Mouse (Mus musculus) liver, embryonic 15.5 days (tissue): ENCODE measurements around the gene Htr3b. TPM values are rescaled to one million over a fixed set of nuclear protein-coding genes. Genes with fewer than 3 reads are reported as not detected.
A peak's percentile ranks its signal among the peaks of the same experiment; 100 is the strongest.
"Not testable (repeated sequence)": the region's sequence is repeated elsewhere in the genome, so short reads cannot be mapped to it uniquely, and the experiment has no call there.

Experiments
- ATAC-seq: fragments of 200-750 bp; cut with Nextera tagmentation; 2 replicates; pipeline ENCODE4 v1.8.0; 2017; ENCODE audit warnings: moderate number of reproducible peaks, mild to moderate bottlenecking, moderate library complexity; ENCODE audit not compliant: insufficient read depth
- H3K27ac ChIP-seq: fragments of 300-500 bp; sonication (generic); replicated peaks from 2 replicates; pipeline ENCODE4 v1.5.1; 2015; ENCODE audit warnings: mild to moderate bottlenecking, inconsistent platforms
- H3K27me3 ChIP-seq: fragments of 300-500 bp; sonication (generic); 2 replicates; pipeline ENCODE4 v1.6.1; 2015; ENCODE audit warnings: mild to moderate bottlenecking, inconsistent platforms
- H3K36me3 ChIP-seq: fragments of 300-500 bp; sonication (generic); replicated peaks from 2 replicates; pipeline ENCODE4 v1.6.1; 2015; ENCODE audit warnings: moderate library complexity, mild to moderate bottlenecking, inconsistent platforms
- H3K4me1 ChIP-seq: fragments of 300-500 bp; sonication (generic); replicated peaks from 2 replicates; pipeline ENCODE4 v1.6.1; 2015; ENCODE audit warnings: inconsistent platforms
- H3K4me2 ChIP-seq: fragments of 300-500 bp; sonication (generic); 2 replicates; pipeline ENCODE4 v1.6.1; 2015; ENCODE audit warnings: moderate library complexity, mild to moderate bottlenecking, inconsistent platforms
- H3K4me3 ChIP-seq: fragments of 300-500 bp; sonication (generic); replicated peaks from 2 replicates; pipeline ENCODE4 v1.5.1; 2015; ENCODE audit warnings: mild to moderate bottlenecking, inconsistent platforms
- H3K9ac ChIP-seq: fragments of 300-500 bp; sonication (generic); 2 replicates; pipeline ENCODE4 v1.6.1; 2015; ENCODE audit warnings: moderate library complexity, mild to moderate bottlenecking, inconsistent platforms
- H3K9me3 ChIP-seq: fragments of 300-500 bp; sonication (generic); replicated peaks from 2 replicates; pipeline ENCODE4 v1.6.1; 2016; ENCODE audit warnings: inconsistent platforms
- WGBS: fragments of 180-500 bp; shearing (Covaris S2); methylation state at CpG from one replicate; pipeline ENCODE4 v1.1.7; 2015; ENCODE audit warnings: mixed read lengths; ENCODE audit not compliant: insufficient replicate concordance; 5-methylcytosine and 5-hydroxymethylcytosine counted together
- polyA plus RNA-seq: library from polyadenylated mRNA; unstranded; fragments of >200 nt; fragmentation: Nextera tagmentation; extraction: Ambion mirVana; gene quantifications from 2 replicates; pipeline ENCODE4 v1.2.1, GENCODE M21; 2015

Htr3b gene
- polyA plus RNA-seq, 1 experiment from 2014 or later, result not detected

- H3K4me3 ChIP-seq, H3K9me3 ChIP-seq, H3K9ac ChIP-seq, ATAC-seq, H3K27me3 ChIP-seq, H3K36me3 ChIP-seq: not testable (repeated sequence)
- Histone ChIP-seq H3K4me1 (peaks cover 56% of the 10 kb centered on the region), H3K27ac (peak overlapping the region; percentile 82), H3K4me2 (peak overlapping the region; percentile 99)
- 85% methylated on average over 6 of the region's 6 CpGs for WGBS
Measured at GRCm38 (mm10) chr9:48983801-48984200, 19.0 kb upstream of the Htr3b start.

GRCm38 (mm10) chr9:48981827-48982226 is 17.0 kb upstream of the Htr3b start:
- no peaks in the 10 kb centered on the region for H3K27me3 ChIP-seq
- peaks cover 41% of the 10 kb centered on the region for H3K4me1 ChIP-seq
- H3K36me3 ChIP-seq, result no peaks in the 10 kb centered on the region
- no peak overlapping the region for H3K4me3 ChIP-seq
- H3K27ac ChIP-seq, result no peak overlapping the region
- ATAC-seq, result no peak
- H3K9me3 ChIP-seq, result no peaks in the 10 kb centered on the region
- no peak overlapping the region for H3K9ac ChIP-seq
- H3K4me2 ChIP-seq, result no peak overlapping the region

- H3K9me3 ChIP-seq, result no peaks in the 10 kb centered on the region
- 33% methylated on average over 3 of the region's 3 CpGs for WGBS
Measured at GRCm38 (mm10) chr9:48980781-48981180, 16.0 kb upstream of the Htr3b start.

GRCm38 (mm10) chr9:48980371-48980770 is 15.6 kb upstream of the Htr3b start:
- peaks cover 28% of the 10 kb centered on the region for H3K4me1 ChIP-seq
- H3K4me3 ChIP-seq, result no peak overlapping the region
- ATAC-seq, result no peak
- no peaks in the 10 kb centered on the region for H3K27me3 ChIP-seq
- 65% methylated on average over 5 of the region's 5 CpGs for WGBS
- H3K36me3 ChIP-seq, result no peaks in the 10 kb centered on the region
- H3K4me2 ChIP-seq, result no peak overlapping the region
- H3K9me3 ChIP-seq, result no peaks in the 10 kb centered on the region
- no peak overlapping the region for H3K27ac ChIP-seq
- no peak overlapping the region for H3K9ac ChIP-seq

More at GRCm38 (mm10) chr9:48980781-48981180, 16.0 kb upstream of the Htr3b start:
- Histone ChIP-seq H3K27ac (no peak overlapping the region), H3K36me3 (no peaks in the 10 kb centered on the region), H3K9ac (no peak overlapping the region), H3K4me1 (peaks cover 32% of the 10 kb centered on the region), H3K27me3 (no peaks in the 10 kb centered on the region), H3K4me2 (no peak overlapping the region), H3K4me3 (no peak overlapping the region)
- no peak for ATAC-seq

- Histone ChIP-seq H3K9me3 (no peaks in the 10 kb centered on the region), H3K27me3 (no peaks in the 10 kb centered on the region), H3K9ac (no peak overlapping the region), H3K27ac (no peak overlapping the region), H3K4me1 (peaks cover 12% of the 10 kb centered on the region), H3K4me3 (no peak overlapping the region), H3K36me3 (no peaks in the 10 kb centered on the region), H3K4me2 (no peak overlapping the region)
- ATAC-seq, result no peak
- 52% methylated on average over 6 of the region's 6 CpGs for WGBS
Measured at GRCm38 (mm10) chr9:48976661-48977355, 12.0 kb upstream of the Htr3b start.

- no peaks in the 10 kb centered on the region for H3K36me3 ChIP-seq
- no peaks in the 10 kb centered on the region for H3K27me3 ChIP-seq
- no peaks in the 10 kb centered on the region for H3K9me3 ChIP-seq
- no peak overlapping the region for H3K4me2 ChIP-seq
- WGBS, result 29% methylated on average over 3 of the region's 3 CpGs
- H3K9ac ChIP-seq, result no peak overlapping the region
- H3K4me1 ChIP-seq, result no peaks in the 10 kb centered on the region
- H3K27ac ChIP-seq, result no peak overlapping the region
- H3K4me3 ChIP-seq, result no peak overlapping the region
- no peak for ATAC-seq
Measured at GRCm38 (mm10) chr9:48972494-48972893, 7.7 kb upstream of the Htr3b start.

- no peak overlapping the region for H3K4me2 ChIP-seq
- no peak for ATAC-seq
- no peaks in the 10 kb centered on the region for H3K9me3 ChIP-seq
- no peak overlapping the region for H3K9ac ChIP-seq
- no peak overlapping the region for H3K4me3 ChIP-seq
- WGBS, result 25% methylated on average over 7 of the region's 7 CpGs
- H3K36me3 ChIP-seq, result no peaks in the 10 kb centered on the region
- peaks cover 34% of the 10 kb centered on the region for H3K27me3 ChIP-seq
- no peaks in the 10 kb centered on the region for H3K4me1 ChIP-seq
- H3K27ac ChIP-seq, result no peak overlapping the region
Measured at GRCm38 (mm10) chr9:48962131-48962530, 2.7 kb downstream of the Htr3b start.

- Histone ChIP-seq H3K4me3 (no peak overlapping the region), H3K9ac (no peak overlapping the region), H3K27ac (no peak overlapping the region), H3K4me2 (no peak overlapping the region), H3K9me3 (no peaks in the 10 kb centered on the region), H3K4me1 (no peaks in the 10 kb centered on the region), H3K27me3 (peaks cover 34% of the 10 kb centered on the region), H3K36me3 (no peaks in the 10 kb centered on the region)
- ATAC-seq, result no peak
- 32% methylated on average over 12 of the region's 12 CpGs for WGBS
Measured at GRCm38 (mm10) chr9:48961314-48961713, 3.5 kb downstream of the Htr3b start.

- Histone ChIP-seq H3K9ac (no peak overlapping the region), H3K4me3 (no peak overlapping the region), H3K27ac (no peak overlapping the region), H3K36me3 (no peaks in the 10 kb centered on the region), H3K9me3 (no peaks in the 10 kb centered on the region), H3K27me3 (no peaks in the 10 kb centered on the region), H3K4me1 (no peaks in the 10 kb centered on the region), H3K4me2 (no peak overlapping the region)
- ATAC-seq, result no peak
- WGBS, result 67% methylated on average over 4 of the region's 4 CpGs
Measured at GRCm38 (mm10) chr9:48947565-48947964, 17.2 kb downstream of the Htr3b start.

- no peaks in the 10 kb centered on the region for H3K27me3 ChIP-seq
- 45% methylated on average over 1 of the region's 1 CpGs for WGBS
- ATAC-seq, result no peak
Measured at GRCm38 (mm10) chr9:48942349-48942748, 22.4 kb downstream of the Htr3b start.

GRCm38 (mm10) chr9:48929436-48929835 is 35.4 kb downstream of the Htr3b start:
- Histone ChIP-seq H3K4me2 (no peak overlapping the region), H3K36me3 (no peaks in the 10 kb centered on the region), H3K27ac (no peak overlapping the region), H3K9ac (no peak overlapping the region), H3K27me3 (peaks cover 6% of the 10 kb centered on the region; the same call in 1 of the 2 replicates), H3K4me3 (no peak overlapping the region), H3K9me3 (no peaks in the 10 kb centered on the region), H3K4me1 (no peaks in the 10 kb centered on the region)
- WGBS, result 49% methylated on average over 5 of the region's 5 CpGs
- no peak for ATAC-seq

More at GRCm38 (mm10) chr9:48942349-48942748, 22.4 kb downstream of the Htr3b start:
- Histone ChIP-seq H3K36me3 (no peaks in the 10 kb centered on the region), H3K9ac (no peak overlapping the region), H3K9me3 (no peaks in the 10 kb centered on the region), H3K27ac (no peak overlapping the region), H3K4me1 (no peaks in the 10 kb centered on the region), H3K4me3 (no peak overlapping the region), H3K4me2 (no peak overlapping the region)

GRCm38 (mm10) chr9:48928781-48929180 is 36.0 kb downstream of the Htr3b start:
- no peak overlapping the region for H3K9ac ChIP-seq
- no peak overlapping the region for H3K4me2 ChIP-seq
- 58% methylated on average over 3 of the region's 3 CpGs for WGBS
- no peak overlapping the region for H3K27ac ChIP-seq
- H3K4me1 ChIP-seq, result no peaks in the 10 kb centered on the region
- no peak for ATAC-seq
- H3K4me3 ChIP-seq, result no peak overlapping the region
- H3K36me3 ChIP-seq, result no peaks in the 10 kb centered on the region
- no peaks in the 10 kb centered on the region for H3K9me3 ChIP-seq
- peaks cover 6% of the 10 kb centered on the region; the same call in 1 of the 2 replicates for H3K27me3 ChIP-seq
